Mouse (Mus musculus): ENCODE data around the gene Rab29. TPM values are rescaled to one million over a fixed set of nuclear protein-coding genes. Genes with fewer than 3 reads are reported as not detected.
"Not testable (repeated sequence)": the region's sequence is repeated elsewhere in the genome, so short reads cannot be mapped to it uniquely, and the experiment has no call there.

Gene Rab29
- total RNA-seq, 2 experiments from 2014 or later: 9.9 to 10.7 TPM

DNA sequence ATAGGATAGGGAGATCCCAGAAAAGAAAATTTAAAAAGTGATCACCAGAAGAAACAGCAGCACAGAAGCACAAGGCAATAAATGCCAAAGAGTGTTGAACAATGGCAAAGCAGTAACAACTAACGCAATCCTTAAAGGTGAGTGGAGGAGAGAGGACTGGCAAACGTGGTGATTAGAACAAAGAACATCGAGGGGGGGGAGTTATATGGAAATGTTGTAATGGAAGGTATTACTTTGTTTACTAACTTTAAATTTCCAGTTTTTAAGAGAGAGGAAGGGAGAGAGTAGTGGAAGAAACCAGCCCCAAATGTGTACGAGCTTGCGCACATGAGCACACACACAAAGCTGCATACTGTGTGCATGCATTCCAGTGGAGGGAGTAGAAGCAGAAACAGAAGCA, 1.4 kb upstream of the Rab29 start:
- DNase-seq: no peak

DNA sequence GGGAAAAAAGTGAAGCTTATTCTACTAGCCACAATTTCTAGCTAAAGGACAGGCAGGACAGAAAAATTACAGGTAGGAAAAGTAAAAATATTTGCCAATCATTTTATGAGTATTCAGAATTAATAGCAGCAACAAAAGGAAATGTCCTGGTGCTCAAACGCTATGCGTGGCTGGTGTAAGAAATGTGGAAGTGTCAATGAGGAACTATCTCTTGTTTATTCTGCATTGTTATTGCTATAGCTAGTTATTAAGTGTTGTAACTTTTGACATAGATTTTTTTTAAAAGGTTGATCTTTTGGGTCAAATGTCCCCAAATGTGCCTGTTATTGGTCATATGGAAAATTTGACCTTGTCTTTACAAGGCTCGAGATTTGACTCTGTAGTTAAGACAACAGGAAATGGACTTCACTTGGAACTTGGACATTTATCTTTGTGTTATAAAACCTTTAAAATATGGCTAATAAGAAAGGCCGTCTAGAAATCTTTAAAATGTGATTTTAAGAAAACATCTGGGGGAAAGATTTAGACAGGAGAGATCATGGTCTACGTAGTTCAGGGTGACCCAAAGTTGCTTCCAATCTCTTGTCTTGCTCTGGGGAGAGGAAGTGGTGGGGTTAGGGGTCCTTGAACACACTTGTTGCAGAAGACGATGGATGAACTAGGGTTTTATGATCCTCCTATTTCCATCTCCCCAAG, 572 bp upstream of the Rab29 start:
- no peak for DNase-seq

DNA sequence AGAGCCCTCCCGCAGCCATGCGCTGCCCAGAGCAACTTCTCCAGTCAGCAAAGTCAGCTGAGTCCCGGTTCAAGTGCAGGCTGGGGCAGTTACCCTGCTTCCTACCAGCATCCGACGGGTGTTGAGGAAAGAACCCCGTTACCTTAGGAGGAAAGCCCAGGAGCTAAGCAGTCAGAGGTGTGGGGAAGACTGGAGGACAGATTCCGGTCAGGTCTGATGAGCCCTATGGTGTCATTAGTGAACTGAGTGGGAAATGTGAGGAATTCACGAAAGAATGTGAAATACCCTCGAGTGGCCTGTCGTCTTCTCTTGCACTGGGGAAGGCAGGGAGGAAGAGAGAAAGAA, 894 bp downstream of the Rab29 start:
- DNase-seq: no peak

DNA sequence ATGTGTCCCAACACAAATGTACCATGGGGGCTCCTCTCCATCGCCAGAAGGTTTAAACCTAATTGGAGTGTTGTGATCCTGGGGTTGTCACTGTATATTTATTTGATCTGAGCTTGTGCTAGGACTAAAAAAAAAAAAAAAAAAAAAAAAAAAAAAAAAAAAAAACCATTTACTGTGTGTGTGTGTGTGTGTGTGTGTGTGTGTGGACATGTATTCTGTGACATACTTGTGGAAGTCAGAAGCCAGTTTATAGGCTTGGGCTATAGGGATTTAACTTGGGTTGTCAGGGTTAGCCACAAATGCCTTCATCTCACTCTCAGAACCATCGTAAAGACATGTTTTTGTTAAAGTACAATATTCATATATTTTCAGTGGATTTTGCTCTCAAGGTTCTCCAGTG, 2.5 kb downstream of the Rab29 start:
- DNase-seq: no peak

DNA sequence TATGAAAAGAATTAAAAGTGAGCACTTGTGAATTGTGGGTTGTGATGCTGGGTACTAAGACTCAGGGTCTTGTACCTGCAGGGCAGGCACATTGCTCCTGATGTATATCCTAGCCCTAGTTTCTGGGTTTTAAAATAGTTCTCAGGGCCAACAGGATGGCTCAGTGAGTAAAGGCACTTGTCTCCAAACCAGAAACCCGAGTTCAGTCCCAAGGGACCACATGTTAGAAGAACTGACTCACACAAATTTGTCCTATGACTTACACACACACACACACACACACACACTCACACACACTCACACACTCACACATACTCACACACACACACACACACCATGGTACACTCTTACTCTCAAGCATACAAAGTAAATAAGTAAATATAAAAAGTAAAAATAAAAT, 5.8 kb downstream of the Rab29 start:
- no peak for DNase-seq

DNA sequence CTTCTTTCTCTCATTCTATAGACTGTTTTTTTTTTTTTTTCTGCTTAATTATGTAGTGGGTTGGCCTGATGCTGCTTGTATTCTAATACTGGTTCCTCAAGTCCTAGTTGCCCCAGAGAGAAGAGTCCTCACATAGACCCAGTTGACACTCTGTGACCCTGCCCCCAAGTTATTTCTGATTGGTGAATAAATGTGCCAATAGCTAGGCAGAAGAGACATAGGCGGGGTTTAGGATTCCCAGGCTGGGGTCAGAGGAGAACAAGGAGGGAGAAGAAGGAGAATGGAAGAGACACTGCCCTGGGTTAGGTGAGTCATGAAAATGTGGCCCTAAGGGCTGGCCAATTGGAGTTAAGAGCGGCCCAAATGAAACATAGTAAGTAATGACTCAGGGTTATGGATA, 12.8 kb downstream of the Rab29 start:
- no peak for DNase-seq

DNA sequence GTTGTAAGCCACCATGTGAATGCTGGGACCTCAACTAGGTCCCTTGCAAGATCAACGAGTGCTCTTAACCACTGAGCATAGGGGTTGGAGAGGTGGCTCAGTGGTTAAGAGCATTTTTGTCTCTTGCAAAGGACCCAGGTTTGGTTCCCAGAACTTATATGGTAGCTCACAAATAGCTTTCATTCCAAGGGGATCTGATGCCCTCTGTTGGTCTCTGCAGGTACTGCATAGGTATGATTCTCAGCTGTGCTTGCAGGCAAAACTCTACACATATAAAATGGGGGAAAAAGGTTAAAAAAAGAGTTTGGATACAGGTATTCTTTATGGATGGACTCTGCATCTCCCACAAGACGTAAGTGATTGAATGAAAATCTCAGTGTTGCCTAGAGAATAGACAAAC, 15.8 kb downstream of the Rab29 start:
- no peak for DNase-seq

DNA sequence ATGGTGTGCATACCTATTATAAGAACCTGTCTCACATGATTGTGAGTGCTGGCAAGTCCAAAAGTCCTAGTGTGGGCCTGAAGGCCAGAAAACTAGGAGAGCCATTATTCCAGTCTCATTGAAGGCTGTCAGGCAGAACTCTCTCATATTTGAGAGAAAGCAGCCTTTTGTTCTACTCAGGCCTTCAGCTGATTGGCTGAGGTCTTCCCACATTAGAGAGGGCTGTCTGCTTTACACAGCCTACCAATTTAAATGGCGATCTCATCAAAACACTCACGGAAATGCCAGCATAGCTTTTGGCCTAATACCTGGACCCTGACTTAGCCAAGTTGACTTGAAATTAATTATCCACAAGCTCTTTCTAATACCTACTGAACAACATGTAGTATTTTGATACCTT, 19.1 kb downstream of the Rab29 start:
- no peak for DNase-seq

DNA sequence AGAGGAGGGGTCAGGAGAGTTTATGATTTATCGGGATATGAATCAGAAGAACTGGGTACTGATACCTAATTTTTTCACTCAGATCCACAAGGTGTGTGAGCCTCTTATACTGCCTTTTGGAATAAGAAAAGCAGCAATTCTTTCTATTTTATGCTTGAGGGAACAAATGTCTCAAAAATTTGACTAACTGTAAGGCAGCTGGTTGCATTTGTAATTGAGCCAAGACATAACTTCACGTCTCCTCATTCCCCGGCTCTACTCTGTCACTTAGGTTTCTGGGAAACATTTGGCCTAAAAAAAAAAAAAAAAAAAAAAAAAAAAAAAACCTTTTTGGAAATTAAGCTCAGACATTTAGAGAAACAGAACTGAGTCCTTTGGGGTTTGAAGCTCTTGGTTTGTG, 19.6 kb downstream of the Rab29 start:
- DNase-seq: no peak

DNA sequence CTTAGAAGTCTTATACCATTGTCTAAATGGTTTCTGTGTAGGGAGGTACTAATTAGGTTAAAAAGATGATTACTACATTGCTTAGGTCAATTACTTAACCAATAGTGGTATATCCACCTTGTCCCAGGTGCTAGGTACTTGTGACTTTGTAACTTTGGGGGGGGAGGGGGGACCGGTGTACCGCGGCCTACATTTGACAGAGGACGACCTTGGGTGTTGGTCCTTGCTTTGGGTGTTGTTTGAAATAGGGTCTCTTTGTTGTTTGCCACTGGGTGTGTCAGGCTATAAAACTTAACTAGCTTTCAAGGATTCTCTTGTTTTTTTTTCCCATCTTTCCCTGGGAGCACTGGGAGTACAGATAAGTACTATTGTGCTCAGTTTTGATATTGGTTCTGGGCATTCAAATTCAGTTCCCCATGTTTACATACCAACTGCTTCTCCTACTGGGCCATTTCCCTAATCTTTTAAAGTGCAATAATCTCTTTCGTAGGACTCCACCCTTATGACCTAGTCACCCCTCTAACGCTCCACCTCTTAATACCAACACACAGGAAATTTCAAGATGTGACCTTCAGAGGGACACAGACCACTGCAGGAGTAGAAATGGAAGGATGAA, 23.1 kb downstream of the Rab29 start:
- no peak for DNase-seq

DNA sequence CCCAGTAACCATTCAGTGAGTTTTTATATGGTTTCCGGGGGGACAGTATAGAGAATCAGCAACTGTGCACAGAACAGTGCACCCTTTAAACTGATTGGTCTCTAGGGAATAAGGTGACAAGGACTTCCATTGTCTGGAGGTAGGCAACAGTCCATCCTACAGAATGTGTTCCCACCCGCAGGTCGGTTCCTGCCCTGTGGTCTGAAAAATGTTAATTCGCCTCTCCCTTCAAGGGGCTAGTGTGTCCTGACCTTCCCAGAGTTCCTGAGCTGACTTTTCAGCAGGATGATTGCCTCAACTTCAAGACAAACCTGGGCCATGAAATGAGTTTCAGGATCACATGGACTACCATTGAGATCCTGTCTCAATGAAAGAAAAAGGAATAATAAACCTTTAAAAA, 24.4 kb downstream of the Rab29 start:
- no peak for DNase-seq

DNA sequence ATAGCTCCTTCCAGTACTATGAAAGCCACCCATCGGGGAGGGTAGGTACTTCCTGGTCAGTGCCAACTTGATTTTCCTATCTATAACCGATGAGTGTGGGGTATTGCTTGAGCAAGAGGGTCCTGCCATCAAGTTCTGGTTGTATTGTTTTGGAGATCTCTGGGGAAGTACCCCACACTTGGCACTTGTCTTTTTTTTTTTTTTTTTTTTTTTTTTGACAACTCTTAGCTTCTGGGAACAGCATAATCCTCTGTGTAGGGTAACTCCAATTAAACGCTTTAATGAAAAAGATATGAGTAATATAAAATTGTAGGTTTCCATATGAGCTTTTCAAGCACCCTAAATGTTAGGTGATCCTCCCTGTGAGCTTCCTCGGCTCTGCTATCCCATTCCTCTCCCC, 35.7 kb downstream of the Rab29 start:
- DNase-seq: no peak

DNA sequence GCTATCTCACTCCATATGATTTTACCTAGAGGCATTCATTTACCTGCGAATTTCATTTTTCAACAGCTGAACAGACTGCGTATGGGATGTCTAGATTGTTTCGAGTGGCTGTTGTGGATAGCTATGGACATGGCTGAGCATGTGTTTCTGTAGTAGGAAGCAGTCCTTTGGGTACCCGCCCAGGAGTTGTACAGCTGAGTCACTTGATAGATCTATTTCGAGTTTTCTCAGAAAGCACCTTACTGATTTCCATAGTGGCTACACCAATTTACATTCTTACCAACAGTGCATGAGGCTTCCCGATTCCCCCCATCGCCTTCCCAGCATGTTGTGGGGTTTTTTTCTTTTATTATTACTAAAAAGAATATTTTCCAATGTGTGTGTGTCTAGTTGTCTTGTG, 36.2 kb downstream of the Rab29 start:
- no peak for DNase-seq

DNA sequence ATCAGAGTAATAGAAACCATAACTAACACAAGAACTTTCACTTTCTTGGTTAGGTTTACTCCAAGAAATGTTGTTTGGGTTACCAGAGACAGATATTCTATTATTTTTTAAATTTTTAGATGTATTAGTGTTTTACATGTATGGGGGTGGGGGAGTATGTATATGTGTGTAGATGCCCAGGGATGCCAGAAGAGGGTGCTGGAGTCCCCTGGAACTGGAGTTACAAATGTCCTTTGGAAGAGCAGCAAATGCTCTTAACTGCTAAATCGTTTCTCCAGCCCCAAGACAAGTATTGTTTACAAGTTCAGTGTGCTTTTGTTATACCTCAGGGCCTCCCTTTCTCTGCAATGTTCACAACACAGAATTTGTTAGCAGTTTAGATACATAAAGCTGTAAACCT, 38.5 kb downstream of the Rab29 start:
- DNase-seq: no peak

DNA sequence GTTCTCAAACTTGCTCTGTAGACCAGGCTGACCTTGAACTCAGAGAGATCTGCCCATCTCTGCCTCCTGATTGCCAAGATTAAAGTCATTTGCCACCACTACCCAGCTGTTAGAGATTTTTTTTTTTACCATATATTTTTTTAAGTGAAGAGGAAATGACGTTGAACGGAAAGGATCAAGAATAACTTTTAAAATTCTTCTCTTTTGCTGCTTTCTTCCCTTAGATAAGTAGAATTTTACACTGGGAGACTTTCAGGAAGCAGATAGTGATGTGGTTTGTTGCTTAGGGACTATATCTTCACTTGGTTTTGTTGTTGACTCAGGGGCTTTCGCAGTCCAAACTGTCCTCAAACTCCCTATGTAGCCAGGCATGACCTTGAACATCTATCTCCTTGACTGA, 41.4 kb downstream of the Rab29 start:
- DNase-seq: no peak

DNA sequence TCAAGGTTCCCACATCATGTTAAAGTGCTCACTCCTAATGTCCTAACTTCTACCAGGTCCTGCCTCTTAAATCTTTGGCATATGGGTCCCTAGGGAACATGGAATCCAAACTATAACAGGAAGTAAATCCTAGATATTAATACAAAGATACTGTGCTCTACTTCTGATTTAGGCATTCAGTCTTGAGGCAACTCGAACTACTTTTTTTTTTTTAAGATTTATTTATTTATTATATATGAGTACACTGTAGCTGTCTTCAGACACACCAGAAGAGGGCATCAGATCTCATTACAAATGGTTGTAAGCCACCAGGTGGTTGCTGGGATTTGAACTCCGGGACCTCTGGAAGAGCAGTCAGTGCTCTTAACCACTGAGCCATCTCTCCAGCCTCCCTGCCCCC, 42.2 kb downstream of the Rab29 start:
- DNase-seq: not testable (repeated sequence)

DNA sequence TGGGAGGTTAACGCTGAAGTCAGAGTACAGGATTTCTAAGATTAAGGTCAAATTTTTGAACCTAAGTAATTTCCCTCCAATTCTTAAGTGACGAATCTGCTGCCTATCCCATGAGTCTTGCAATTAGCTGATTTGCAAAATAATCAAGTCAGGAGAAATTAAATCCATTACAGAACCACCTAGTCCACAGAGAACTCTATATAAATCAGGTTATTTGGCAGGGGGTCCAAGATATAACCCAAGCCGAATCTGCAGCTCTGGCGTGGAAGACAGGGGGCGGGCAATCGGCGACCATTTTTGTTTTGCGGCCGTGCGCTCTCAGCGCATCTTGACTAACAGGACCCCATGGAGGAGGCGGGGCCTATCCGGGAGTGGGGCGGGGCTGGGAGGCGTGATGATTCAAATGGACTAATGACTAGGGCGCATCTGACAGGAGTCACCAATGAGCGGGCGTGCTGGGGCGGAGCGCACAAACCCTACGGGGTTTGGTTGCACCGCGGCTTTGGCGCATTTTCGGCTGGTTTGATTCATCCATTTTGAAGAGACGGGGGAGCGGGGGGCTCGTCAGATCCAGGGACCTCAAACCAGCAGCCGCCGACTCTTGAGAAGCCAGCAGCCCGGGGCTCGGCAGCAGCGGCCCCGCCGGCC, 43.1 kb downstream of the Rab29 start, which contains the start of gene Nucks1:
TSS of gene Nucks1 (plus strand) at position 534 of the 648 bp plus-strand sequence.
- DNase-seq: peak; percentile 99

DNA sequence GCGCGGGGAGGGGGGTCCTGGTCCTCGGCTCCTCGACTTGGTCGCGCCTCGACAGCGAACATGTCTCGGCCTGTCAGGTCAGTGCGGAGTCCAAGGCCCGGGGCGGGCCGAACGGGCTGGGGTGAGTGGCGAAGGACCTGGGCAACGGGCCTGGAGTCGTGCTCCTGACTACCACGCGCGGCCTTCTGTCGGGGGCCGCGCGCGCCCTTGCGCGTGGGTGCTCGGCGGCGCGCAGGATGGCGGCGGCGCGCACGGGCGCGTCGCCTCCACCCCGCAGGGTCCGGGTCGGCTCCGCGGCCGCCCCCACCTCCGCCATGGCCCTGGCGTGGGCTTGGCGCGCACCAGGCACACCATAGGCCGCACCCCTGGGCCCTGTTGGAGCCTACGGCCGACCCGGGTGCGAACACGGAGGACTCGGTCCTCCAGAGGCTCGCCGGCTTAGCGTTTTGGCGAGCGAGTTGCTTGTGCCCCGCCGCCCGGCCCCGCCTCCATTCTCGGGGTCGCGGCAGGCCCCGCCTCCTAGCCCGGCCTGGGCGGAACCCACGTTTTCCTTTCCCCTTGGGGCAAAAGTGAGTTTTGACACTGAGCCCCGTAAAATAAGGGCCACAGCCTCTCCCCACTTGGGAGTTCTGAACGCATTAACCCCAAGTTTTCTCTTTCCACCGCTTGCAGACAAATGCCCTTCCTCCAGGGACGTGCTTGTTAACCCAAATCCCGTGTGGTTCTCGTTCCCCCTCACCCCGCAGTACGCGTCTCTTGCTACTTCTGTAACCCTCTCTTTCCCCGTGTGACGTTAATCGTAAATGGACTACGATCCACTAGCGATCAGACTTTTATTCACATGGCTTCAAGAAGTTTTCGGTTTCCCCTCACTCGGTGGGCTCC, 43.9 kb downstream of the Rab29 start:
- DNase-seq: peak; percentile 68 to 70

DNA sequence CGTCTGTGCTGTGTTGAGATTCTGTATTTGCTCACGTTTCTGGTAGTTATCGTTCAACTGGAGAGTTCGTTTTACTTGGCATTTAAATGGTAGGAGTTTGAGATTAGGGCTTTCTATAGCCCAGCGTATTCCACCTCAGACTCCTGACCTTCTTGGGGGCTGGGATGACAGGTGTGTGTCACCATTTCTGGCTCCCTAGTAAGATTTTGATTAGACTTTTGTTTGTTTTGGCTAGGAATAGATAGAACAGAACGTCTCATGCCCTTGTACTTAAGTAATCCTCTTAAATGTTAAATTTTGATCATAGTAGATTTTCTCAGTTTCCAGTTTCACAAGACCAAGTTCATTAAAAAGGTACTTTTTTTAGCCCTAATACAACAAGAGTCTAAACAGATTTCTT, 50.6 kb downstream of the Rab29 start:
- DNase-seq: no peak

DNA sequence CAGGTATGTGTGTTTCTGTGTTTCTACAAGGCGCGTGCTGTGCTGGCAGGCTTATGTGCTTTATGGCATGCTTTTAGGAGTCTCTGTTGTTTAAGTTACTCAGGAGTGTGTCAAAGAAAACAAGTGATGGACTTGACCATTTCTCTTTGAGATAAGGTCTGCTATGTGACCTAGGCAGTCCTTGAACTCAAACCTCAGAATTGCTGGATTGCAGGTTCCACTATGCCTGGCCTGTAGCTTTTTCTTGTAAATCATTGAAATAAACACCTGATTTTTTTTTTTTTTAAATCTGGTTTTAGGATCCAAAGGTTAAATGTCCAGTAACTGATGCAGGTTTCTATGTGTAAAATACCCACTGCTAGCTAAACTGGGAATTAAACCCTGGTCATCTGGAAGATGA, 52.0 kb downstream of the Rab29 start:
- DNase-seq: no peak

DNA sequence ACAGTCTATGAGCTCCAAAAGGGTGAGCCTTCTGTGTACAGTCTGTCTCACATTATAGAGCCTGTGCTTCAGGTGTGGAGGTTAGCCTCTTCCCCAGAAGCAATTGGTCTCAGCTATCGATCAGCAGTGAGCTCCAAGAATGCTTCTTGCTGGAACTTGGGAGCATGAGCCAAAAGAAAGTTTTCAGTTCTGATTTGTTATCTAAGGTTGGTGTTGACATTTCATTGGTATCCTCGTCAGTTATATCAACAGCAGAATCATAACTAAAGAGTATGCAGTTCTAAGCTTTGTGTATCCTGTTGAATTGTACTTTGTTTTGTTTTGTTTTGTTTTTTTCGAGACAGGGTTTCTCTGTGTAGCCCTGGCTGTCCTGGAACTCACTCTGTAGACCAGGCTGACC, 55.1 kb downstream of the Rab29 start:
- no peak for DNase-seq

Measured in layer of hippocampus, postnatal 36 days (tissue).